Mouse (Mus musculus): ENCODE data around the gene Phf11b. TPM values are rescaled to one million over a fixed set of nuclear protein-coding genes. Genes with fewer than 3 reads are reported as not detected.
A peak's percentile ranks its signal among the peaks of the same experiment; 100 is the strongest.
"Not testable (repeated sequence)": the region's sequence is repeated elsewhere in the genome, so short reads cannot be mapped to it uniquely, and the experiment has no call there.

Phf11b gene
- 3.0 and 3.8 TPM in 2 replicates for total RNA-seq (2015)
- total RNA-seq (2017): 3.7 and 8.0 TPM in 2 replicates

- ATAC-seq (replicated peaks; ENCODE audit: poor library complexity): peak; percentile 96
Measured at GRCm38 (mm10) chr14:59341189-59341588, at the start of gene Phf11b. Gene Phf11b (minus strand): TSS chr14:59341351.

GRCm38 (mm10) chr14:59390181-59390580 lies 49.0 kb upstream of the Phf11b start:
- not testable (repeated sequence) for ATAC-seq (replicated peaks; ENCODE audit: poor library complexity)

- no peak for ATAC-seq (replicated peaks; ENCODE audit: poor library complexity)
Measured at GRCm38 (mm10) chr14:59389532-59389931, 48.4 kb upstream of the Phf11b start.

GRCm38 (mm10) chr14:59370348-59371068 lies 29.4 kb upstream of the Phf11b start:
- no peak for ATAC-seq (replicated peaks; ENCODE audit: poor library complexity)

GRCm38 (mm10) chr14:59366386-59367105 lies 25.4 kb upstream of the Phf11b start:
- no peak for ATAC-seq (replicated peaks; ENCODE audit: poor library complexity)

GRCm38 (mm10) chr14:59365244-59365644 lies 24.1 kb upstream of the Phf11b start, which contains the start of gene Phf11d:
Gene Phf11d (minus strand): TSS chr14:59365470.
- peak; percentile 48 for ATAC-seq (replicated peaks; ENCODE audit: poor library complexity)

GRCm38 (mm10) chr14:59339541-59339940 lies 1.6 kb downstream of the Phf11b start:
- no peak for ATAC-seq (replicated peaks; ENCODE audit: poor library complexity)

- ATAC-seq (replicated peaks; ENCODE audit: poor library complexity): not testable (repeated sequence)
Measured at GRCm38 (mm10) chr14:59336056-59336455, 5.1 kb downstream of the Phf11b start.

GRCm38 (mm10) chr14:59330499-59330898 lies 10.7 kb downstream of the Phf11b start:
- ATAC-seq (replicated peaks; ENCODE audit: poor library complexity): peak; percentile 64

GRCm38 (mm10) chr14:59319970-59320369 lies 21.2 kb downstream of the Phf11b start:
- not testable (repeated sequence) for ATAC-seq (replicated peaks; ENCODE audit: poor library complexity)

- ATAC-seq (replicated peaks; ENCODE audit: poor library complexity): not testable (repeated sequence)
Measured at GRCm38 (mm10) chr14:59319036-59319435, 22.1 kb downstream of the Phf11b start.

GRCm38 (mm10) chr14:59297391-59297790 lies 43.8 kb downstream of the Phf11b start, which contains the start of gene Phf11a:
Gene Phf11a (minus strand): TSS chr14:59297522.
- peak; percentile 79 for ATAC-seq (replicated peaks; ENCODE audit: poor library complexity)

- not testable (repeated sequence) for ATAC-seq (replicated peaks; ENCODE audit: poor library complexity)
Measured at GRCm38 (mm10) chr14:59291769-59292168, 49.4 kb downstream of the Phf11b start.

- not testable (repeated sequence) for ATAC-seq (replicated peaks; ENCODE audit: poor library complexity)
Measured at GRCm38 (mm10) chr14:59274961-59275360, 66.2 kb downstream of the Phf11b start.

Other genes starting within 250 kb of the Phf11b start
- not detected in 2 replicates for gene 1700129C05Rik, start 198.5 kb downstream of the Phf11b start, total RNA-seq (2015)
- not detected in 2 replicates for gene 1700129C05Rik, start 198.5 kb downstream of the Phf11b start, total RNA-seq (2017)
- gene Gm5142, start 162.6 kb downstream of the Phf11b start, total RNA-seq (2015): not detected in 2 replicates
- not detected in 2 replicates for gene Gm5142, start 162.6 kb downstream of the Phf11b start, total RNA-seq (2017)
- 16.8 and 17.6 TPM in 2 replicates for gene Rcbtb1, start 140.1 kb downstream of the Phf11b start, total RNA-seq (2015)
- 9.5 and 14.7 TPM in 2 replicates for gene Rcbtb1, start 140.1 kb downstream of the Phf11b start, total RNA-seq (2017)
- 1.1 TPM in 1 of 2 replicates, not detected in the other for gene Gm6904, start 81.1 kb downstream of the Phf11b start, total RNA-seq (2015)
- 0.30 TPM in 1 of 2 replicates, not detected in the other for gene Gm6904, start 81.1 kb downstream of the Phf11b start, total RNA-seq (2017)
- gene Phf11a, start 43.8 kb downstream of the Phf11b start, total RNA-seq (2015): not detected in 2 replicates
- gene Phf11a, start 43.8 kb downstream of the Phf11b start, total RNA-seq (2017): 0.34 TPM in 1 of 2 replicates, not detected in the other
- gene Phf11d, start 24.1 kb upstream of the Phf11b start, total RNA-seq (2015): 0.93 and 1.8 TPM in 2 replicates
- 2.1 and 3.7 TPM in 2 replicates for gene Phf11d, start 24.1 kb upstream of the Phf11b start, total RNA-seq (2017)
- gene Phf11c, start 54.0 kb upstream of the Phf11b start, total RNA-seq (2015): 1.4 and 1.5 TPM in 2 replicates
- 1.2 and 1.4 TPM in 2 replicates for gene Phf11c, start 54.0 kb upstream of the Phf11b start, total RNA-seq (2017)
- gene Setdb2, start 99.5 kb upstream of the Phf11b start, total RNA-seq (2015): 38.2 and 41.4 TPM in 2 replicates
- gene Setdb2, start 99.5 kb upstream of the Phf11b start, total RNA-seq (2017): 27.4 and 30.4 TPM in 2 replicates
- gene Cab39l, start 99.6 kb upstream of the Phf11b start, total RNA-seq (2015): 42.5 and 44.4 TPM in 2 replicates
- gene Cab39l, start 99.6 kb upstream of the Phf11b start, total RNA-seq (2017): 30.8 and 31.0 TPM in 2 replicates

All from megakaryocyte progenitor cell, adult 5-6 weeks (primary cell).